Mouse (Mus musculus): Measurements from ENCODE around the gene Nav2.

Gene Nav2

DNA sequence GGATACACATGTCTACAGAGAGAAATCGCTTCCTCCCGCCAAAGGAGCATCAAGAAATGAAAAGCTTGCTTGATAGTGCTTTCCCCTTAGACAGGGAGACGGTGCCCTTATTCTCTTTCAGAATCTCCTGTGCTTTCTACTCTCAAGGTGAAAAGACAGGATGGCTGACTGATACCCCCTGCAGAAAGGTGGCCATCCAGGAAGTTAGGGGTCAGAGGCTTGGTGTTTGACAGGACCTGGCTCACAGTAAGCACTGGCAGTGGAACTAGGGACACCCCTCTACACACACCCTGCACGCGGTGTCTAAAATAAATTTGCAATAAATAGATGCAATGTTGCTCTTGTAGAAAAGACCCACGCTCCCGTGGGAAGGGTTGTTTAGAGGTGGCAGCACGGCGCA is 723.4 kb downstream of the Nav2 start:
- DNase-seq (ENCODE audit: low spot score): no peak

DNA sequence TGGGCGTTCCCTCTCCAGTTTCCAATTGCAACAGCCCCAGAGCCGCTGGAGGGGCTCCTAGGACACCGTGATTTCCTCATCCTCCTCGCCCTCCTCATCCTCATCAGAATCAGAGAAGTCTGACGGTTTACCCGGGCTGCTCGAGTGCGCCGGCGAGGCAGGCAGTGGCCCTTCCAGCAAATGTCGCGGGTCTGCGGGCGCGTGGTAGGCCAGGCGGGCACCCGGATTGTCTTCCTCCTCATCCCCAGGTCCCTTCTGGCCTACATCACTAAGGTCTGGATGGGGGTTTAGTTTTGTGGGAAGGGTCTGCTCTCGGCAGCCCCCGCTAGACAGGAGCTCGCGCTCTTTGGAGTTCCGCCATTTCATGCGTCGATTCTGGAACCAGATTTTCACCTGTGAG is 723.9 kb downstream of the Nav2 start:
- DNase-seq (ENCODE audit: low spot score): no peak

DNA sequence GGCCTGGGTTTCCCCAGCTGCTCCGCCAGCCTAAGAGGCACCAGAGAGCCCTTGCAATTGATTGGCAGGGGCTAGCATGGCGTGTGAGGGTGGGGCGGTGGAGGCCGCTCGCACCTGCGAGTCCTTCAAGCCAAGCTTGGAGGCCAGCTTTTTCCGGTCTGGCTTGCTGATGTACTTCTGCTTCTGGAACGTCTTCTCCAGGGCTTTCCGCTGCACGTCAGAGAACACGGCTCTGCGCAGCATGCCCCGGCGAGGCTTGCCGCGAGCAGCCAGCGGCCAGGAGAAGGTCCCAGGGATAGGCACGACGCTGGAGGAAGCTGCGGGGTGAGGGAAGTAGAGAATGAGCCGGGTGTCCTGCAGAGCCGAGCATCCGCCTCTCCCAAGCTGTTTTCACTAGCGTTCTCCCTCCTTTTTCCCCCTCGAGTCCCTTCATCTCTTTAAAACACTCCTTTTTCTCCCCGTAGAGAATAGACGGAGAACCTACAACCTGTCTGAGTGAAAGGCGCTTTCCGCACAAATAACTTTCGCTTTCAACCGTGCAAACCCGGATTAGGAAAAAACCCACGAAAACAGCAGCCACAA is 725.0 kb downstream of the Nav2 start:
- no peak for DNase-seq (ENCODE audit: low spot score)

DNA sequence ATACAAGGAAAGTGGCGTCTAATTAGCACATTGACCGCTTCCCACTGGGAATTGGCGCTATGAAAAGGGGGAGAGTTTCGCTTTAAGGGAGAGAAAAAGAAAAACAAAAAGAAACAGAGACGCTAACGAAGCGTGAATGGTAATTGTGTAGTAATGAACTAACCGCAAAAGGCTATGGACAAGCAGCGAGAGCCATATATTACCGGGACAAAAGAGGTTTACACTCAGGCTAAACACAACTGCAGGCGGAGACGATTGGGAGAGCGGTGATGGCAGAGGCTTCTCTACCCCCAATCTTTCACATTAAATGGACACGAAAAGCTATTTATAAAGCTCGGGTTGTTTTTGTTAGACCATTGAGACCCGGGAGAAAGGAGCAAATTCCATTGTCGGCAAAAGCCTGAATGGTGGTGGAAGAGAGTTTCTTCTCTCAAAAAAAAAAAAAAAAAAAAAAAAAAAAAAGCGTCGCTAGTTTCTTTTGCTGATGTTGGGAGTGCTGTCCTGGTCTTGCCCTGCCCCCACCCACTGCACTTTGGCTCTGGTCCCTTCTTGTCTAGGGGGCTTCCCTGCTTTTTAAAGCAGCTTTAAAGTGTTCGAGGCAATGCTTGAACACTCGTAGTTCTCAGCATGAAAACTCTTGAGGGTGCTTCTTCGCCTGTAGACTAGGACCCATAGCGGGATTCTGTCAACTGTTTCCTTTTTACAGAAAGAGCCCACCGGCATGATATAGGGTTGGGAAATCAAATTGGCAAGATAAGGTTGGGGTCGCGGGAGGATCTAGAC is 726.0 kb downstream of the Nav2 start:
- DNase-seq (ENCODE audit: low spot score): no peak

DNA sequence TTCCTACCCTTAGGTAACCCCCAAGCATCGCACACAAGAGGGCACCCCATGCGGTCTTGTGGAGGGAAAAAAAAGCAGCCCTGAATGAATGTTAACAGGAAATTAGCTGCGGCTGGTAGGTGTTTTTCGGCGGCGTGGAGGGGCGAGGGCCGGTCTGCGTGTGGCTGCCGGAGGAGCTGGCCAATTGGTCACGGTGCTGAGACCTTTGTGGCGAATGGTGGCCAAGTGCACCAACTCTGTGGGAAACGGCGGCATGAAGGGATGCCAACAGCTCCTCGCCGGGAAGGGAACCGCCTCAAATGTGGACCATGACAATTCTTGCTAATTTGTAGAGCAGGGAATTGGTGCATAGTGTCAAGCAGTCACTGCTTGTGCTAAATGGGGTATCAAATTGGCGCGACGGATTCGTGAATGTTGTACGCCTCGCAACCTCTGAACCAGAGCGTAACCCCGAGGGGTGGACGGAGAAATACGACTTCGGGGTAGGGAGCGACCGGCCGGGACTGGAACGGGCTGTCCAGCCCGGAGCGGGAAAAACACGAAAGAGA is 726.6 kb downstream of the Nav2 start:
- DNase-seq (ENCODE audit: low spot score): no peak

DNA sequence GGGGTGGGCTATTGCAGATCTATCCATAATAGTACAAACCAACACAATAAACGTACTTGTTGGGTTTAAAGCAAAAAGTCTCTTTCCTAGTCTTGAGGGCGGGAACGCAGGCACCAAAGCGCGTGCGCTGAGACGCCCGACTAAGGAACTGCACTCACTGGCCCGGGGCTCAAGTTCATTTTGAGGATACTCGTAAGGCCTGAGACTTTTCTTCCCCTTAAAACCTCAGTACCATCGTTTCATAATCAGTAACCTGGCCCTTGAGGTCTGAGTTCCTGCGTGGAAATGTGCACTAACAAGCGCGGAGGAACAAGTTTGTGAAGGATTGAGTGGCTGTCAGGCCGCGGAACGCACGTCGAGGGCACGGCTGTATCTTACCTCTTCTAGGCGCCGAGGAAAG is 727.5 kb downstream of the Nav2 start:
- DNase-seq (ENCODE audit: low spot score): no peak

DNA sequence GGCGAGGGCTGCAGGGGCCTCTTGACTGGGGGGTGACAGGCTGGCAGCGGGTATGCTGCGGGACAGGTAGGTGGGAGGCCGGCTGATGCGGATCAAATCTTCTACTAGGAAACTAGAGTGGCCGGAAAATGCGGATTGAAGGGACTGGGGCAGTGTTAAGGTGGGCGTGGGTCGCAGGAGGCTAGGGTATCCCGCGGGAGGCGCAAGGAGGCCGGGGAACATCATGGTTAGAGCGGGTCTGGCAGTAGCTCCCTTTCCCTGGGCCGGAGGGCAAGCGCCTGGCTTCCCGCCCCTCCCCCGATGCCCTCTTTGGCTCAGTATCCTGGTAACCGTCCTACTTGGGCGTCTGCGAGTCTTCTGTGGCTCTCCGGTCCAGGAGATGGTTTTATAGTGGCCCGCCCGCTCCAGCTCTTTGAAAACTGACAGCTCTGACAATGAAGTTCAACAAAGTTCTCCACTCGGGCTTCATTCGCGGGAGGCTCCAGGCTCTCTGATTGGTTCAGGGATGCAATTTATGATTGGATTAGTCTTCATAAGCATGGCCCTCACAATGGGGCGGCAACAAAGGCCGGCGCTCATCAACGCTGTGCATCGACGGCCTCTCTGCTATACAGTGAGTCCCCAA is 728.1 kb downstream of the Nav2 start, which contains the start of gene Dbx1:
Gene Dbx1, minus strand, starts transcription at position 359 of the 625 bp plus-strand sequence.
- DNase-seq (ENCODE audit: low spot score): no peak

DNA sequence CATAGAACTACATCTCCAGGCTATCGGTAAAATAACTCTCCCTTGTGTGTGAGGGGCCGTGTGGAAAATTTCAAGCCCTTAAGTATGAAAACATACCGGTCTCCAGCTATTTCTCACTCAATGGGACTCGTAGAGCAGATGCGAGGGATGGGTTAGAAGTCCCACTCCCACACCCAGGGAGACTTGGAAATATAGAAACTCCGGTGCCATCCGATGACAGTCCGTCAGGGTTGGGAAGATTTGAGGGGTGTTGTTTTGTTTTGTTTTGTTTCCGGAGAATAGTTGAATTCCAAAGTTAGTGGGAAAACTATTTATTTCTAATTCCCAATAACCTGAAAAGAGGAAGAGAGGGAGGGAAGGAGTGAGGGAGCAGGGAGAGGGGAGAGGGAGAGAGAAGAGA is 728.8 kb downstream of the Nav2 start:
- DNase-seq (ENCODE audit: low spot score): no peak

DNA sequence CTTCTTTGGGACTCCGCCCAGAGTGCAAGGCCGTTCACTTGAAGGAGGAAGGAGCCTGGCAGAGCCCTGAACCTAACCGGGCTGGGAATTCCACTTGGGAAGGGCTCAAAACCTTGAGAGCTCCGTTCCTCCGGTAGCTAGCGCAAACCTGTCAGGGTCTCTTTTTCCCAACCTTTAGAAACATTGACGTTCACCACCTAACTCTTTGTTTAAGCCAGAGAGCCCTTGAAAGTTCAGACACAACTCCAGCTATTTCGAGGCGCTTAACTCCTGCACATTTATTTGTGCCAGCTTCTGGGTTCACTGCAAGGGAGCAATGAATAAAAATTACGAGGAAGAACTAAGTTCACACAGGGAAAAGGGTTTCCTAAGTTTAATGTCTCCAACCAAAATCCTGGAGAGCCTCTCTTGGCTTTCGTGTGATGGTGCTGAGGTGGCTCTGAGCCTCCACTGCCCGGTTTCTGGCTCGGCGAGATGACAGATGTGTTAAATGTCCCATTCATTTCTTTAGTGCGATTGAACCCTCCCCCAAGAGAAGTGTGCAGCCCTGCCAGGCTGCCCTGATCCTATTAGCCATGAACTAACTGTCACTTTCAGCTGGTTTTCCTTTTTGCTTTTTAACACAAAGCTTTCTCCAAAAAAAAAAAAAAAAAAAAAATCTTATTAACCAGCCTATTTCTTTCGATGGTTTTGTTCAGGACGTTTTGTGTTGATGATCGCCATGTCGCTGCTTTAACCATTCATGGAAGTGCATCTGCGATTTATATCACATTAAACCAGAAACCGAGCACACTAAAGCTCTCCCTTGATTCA is 729.5 kb downstream of the Nav2 start:
- DNase-seq (ENCODE audit: low spot score): no peak

DNA sequence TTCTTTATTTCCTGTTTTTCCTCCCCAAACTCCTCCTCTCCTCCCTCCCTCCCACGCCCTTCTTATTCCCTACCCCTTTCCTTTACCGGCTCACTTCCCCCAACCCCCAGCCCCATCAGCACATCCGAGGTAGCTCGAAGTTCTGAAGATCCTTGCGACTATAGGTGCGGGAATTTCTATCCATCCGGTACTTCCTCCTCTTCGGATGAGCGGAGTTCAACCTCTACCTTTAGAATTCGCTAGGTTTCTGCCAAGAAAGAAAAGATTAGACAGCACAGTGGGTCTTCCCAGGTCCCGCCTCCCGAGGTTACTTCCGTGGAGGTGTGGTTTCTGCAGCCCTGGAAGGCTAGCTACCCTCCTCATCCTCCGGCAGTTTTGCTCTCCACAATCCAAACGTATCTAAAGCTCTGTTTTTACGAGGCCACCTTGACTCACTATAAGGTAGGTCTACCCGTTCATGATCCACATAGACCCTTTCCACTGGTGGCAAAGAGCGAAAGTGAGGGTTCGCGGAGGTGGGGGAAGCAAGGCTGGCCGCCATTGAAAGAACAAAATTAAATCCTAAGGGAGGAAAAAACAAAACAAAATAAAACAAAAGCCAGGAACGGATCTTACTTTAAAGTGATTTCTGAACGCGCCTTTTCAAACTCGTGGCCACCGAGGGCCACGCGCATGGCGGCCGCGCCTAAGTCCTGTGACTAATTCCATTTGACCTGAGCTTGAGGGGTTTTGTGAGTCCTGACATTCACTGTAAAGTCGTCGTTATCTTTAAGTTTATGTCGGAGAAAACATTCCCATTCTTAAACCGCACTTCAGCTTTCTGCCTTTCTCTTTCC is 730.6 kb downstream of the Nav2 start:
- DNase-seq (ENCODE audit: low spot score): no peak

DNA sequence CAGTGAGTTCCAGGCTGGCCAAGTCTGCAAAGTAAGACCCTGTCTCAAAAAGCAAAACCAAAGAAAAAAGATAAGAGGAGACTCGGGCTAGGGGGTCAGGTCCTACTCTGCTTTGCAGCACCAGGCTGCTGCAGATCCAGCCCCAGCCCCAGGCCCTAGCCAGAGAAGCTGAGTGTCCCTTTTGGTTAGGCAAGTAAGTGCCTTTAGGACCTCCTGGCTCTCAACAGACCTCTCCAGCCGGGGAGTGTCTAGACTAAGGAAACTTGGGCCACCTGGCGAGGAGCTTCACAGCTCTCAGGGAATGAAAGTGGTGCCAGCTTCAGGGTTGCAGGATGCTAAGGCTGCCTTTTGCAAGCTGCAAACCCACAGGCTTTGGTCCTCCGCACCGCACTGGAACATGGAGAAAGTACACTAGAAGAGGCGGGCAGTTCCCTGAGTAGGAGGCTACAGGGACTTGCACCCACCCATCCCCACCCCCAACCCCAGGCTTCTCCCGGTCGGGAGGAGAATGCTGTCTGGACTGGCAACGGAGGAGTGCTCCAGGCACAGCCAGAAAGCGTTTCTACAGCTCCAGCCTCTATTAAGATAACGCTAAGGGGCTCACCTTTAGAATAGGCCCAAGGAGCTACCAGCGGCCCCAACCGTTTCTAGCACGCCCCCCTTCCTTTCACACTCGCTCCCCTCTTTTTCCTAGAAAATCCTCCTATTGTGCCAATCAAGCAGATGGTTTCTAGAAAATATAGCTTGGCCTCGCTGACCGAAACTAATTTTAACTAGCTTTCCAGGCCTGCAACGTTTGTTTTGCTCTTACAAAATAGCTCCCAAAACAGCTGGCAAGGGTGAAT is 731.6 kb downstream of the Nav2 start:
- no peak for DNase-seq (ENCODE audit: low spot score)

DNA sequence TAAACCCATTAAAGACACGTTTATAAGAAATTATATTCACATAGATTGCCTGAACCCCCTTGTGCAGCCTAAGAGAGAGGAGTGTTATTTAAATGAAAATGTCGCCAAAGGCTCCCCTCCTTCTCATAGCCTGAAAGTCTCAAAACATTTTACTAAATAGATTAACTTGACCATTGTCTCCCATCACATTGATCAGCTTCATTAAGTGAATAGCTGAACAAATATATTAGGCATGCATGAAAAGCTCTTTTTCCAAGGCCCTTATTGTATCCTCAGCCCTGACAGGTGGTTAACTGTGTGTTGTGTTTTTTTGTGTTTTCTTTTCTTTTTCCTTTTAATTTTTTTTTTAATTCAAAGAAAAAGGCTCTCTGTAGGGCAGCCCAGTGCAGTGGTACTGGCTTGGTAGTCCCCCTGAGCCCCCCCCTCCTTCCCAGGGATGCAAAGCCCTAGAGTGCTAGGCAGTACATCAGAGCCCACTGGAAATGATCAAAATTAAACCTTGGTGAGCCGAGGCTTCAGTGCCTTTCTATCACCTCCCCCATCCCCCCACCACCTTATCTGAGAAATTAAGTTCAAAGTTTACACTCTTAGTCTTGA is 732.3 kb downstream of the Nav2 start:
- DNase-seq (ENCODE audit: low spot score): no peak

Measured in urinary bladder, postnatal 25 days (tissue).